Mouse (Mus musculus): ENCODE measurements around the gene Garnl3.

Garnl3 gene

GRCm38 (mm10) chr2:33131500-33132092 is at the start of gene Garnl3:
TSS of gene Garnl3 (minus strand) at chr2:33131654.
- DNase-seq (ENCODE audit: low read depth, low spot score): peak; percentile 51

GRCm38 (mm10) chr2:33179930-33180630 is 48.6 kb upstream of the Garnl3 start:
- peak; percentile 61 for DNase-seq (ENCODE audit: low read depth, low spot score)

GRCm38 (mm10) chr2:33179171-33179929 is 47.9 kb upstream of the Garnl3 start:
- DNase-seq (ENCODE audit: low read depth, low spot score): no peak

GRCm38 (mm10) chr2:33178243-33178932 is 46.9 kb upstream of the Garnl3 start:
- DNase-seq (ENCODE audit: low read depth, low spot score): no peak

- no peak for DNase-seq (ENCODE audit: low read depth, low spot score)
Observed at GRCm38 (mm10) chr2:33177443-33178242, 46.2 kb upstream of the Garnl3 start.

- DNase-seq (ENCODE audit: low read depth, low spot score): no peak
Observed at GRCm38 (mm10) chr2:33176921-33177320, 45.5 kb upstream of the Garnl3 start.

GRCm38 (mm10) chr2:33176516-33176915 is 45.1 kb upstream of the Garnl3 start:
- DNase-seq (ENCODE audit: low read depth, low spot score): no peak

- no peak for DNase-seq (ENCODE audit: low read depth, low spot score)
Observed at GRCm38 (mm10) chr2:33173686-33174085, 42.2 kb upstream of the Garnl3 start.

- DNase-seq (ENCODE audit: low read depth, low spot score): no peak
Observed at GRCm38 (mm10) chr2:33173126-33173525, 41.7 kb upstream of the Garnl3 start.

GRCm38 (mm10) chr2:33170777-33171565 is 39.5 kb upstream of the Garnl3 start:
- no peak for DNase-seq (ENCODE audit: low read depth, low spot score)

- DNase-seq (ENCODE audit: low read depth, low spot score): no peak
Observed at GRCm38 (mm10) chr2:33169445-33169844, 38.0 kb upstream of the Garnl3 start.

GRCm38 (mm10) chr2:33167060-33167459 is 35.6 kb upstream of the Garnl3 start:
- no peak for DNase-seq (ENCODE audit: low read depth, low spot score)

GRCm38 (mm10) chr2:33165710-33166374 is 34.4 kb upstream of the Garnl3 start:
- no peak for DNase-seq (ENCODE audit: low read depth, low spot score)

- DNase-seq (ENCODE audit: low read depth, low spot score): no peak
Observed at GRCm38 (mm10) chr2:33165229-33165628, 33.8 kb upstream of the Garnl3 start.

- no peak for DNase-seq (ENCODE audit: low read depth, low spot score)
Observed at GRCm38 (mm10) chr2:33164646-33165045, 33.2 kb upstream of the Garnl3 start.

GRCm38 (mm10) chr2:33162126-33162525 is 30.7 kb upstream of the Garnl3 start:
- DNase-seq (ENCODE audit: low read depth, low spot score): no peak

GRCm38 (mm10) chr2:33160326-33160973 is 29.0 kb upstream of the Garnl3 start:
- peak; percentile 35 for DNase-seq (ENCODE audit: low read depth, low spot score)

GRCm38 (mm10) chr2:33159593-33159992 is 28.1 kb upstream of the Garnl3 start:
- DNase-seq (ENCODE audit: low read depth, low spot score): no peak

- DNase-seq (ENCODE audit: low read depth, low spot score): no peak
Observed at GRCm38 (mm10) chr2:33158895-33159294, 27.4 kb upstream of the Garnl3 start.

Data from forelimb bud, embryonic 11.5 days (tissue).